Mouse (Mus musculus): ENCODE results near the gene Adamts2.

Gene Adamts2

GRCm38 (mm10) chr11:50622238-50622726, 20.4 kb downstream of the Adamts2 start:
- ATAC-seq (ENCODE audit: low TSS enrichment) = no peak

- ATAC-seq (ENCODE audit: low TSS enrichment) = no peak
Measured at GRCm38 (mm10) chr11:50623806-50624205, 21.9 kb downstream of the Adamts2 start.

DNA sequence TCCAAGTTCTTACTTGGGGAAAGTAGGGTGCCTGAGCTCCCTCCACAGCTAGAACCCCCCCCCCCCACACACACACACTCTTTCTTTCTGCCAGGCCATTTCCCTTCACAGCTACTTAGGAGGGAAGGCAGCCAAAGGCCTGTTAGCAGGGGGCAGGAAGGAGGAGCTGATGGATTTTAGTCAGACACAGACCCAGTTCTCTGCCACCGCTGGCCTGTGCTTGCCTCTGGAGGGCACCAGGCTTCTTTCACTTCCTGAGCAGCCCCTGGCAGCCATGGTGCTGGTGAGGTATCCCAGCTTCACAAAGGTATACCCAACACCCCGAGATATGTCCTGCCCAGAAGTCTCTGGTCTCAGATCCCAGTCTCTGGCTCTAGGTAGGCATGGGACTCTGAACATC, 22.4 kb downstream of the Adamts2 start:
- peak; percentile 47; the same call in 1 of the 2 replicates for ATAC-seq (ENCODE audit: low TSS enrichment)

- 0 out of 2 replicates have a peak, but pooled peaks have one; percentile 13 for ATAC-seq (ENCODE audit: low TSS enrichment)
Measured at GRCm38 (mm10) chr11:50624720-50625119, 22.8 kb downstream of the Adamts2 start.

DNA sequence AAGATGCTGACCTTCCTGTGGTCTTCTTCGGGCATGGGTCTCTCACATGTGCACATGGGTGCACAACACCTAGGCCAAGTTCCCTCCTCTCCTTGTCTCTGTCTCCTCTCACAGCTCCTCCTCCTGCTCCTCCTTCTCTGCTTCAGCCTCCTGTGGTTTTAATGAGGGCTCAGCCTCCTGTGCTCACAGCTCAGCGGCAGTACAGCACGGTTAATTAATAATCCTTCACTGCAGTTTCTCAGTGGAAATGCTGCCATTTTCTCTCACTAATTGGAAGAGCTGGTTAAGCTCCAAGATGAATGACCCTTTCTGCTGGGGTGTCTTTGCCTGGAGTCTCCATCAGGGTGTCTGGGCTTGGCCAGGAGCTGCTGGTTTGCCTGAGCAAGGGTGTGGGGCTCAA, 27.0 kb downstream of the Adamts2 start:
- ATAC-seq (ENCODE audit: low TSS enrichment) = no peak

- ATAC-seq (ENCODE audit: low TSS enrichment) = no peak
Measured at GRCm38 (mm10) chr11:50630462-50630861, 28.6 kb downstream of the Adamts2 start.

- ATAC-seq (ENCODE audit: low TSS enrichment) = peak; percentile 82
Measured at GRCm38 (mm10) chr11:50632270-50632669, 30.4 kb downstream of the Adamts2 start.

GRCm38 (mm10) chr11:50635051-50635590, 33.2 kb downstream of the Adamts2 start:
- ATAC-seq (ENCODE audit: low TSS enrichment) = no peak

DNA sequence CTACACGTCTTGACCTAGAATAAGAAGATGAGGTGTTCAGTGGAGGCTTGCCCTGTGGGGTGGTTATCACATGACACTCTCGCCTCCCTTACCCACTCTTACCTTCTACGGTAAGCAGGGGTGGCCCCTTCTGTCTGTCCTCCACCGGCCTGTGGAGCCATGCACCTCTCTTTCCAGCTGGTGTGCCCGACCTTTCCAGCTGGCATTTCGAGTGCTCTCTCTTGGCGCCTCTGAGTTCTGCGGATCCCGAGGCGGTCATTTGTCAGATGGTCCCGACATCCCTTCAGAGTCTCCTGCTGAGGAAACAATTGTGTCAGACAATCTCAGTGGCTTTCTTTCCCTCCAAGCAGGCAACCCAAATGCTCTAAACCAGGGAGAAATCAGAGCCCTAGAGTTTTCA, 35.1 kb downstream of the Adamts2 start:
- ATAC-seq (ENCODE audit: low TSS enrichment) = no peak

DNA sequence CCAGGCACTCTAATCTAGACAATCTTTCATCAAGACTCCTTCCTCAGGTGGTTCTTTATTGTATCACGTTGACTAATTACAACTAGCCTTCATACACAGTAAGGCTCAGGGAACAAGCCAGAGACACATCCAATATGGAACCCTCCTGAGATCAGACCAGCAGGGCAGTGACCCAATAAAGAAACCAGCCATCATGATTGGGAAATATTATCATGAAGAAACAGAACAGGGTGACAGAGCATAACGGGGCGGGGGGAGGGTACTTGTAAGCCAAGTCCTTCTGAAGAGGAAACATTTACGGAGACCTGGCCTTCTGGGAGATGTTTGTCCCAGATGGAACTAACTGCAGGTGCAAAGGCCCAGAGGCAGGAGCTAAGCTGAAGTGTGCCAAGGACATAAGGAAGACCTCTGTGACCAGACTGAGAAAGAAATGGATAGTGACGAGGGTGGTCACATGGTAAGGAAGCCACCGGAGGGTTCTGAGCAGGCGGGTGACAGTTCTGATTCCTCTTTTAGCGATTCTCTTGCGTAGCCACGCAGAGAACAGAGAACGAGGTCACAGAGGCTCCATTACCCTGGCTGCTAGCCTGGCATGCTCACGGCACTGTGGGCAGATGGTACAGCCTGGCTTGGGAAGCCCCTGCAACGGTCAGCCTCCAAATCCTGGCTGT, 36.4 kb downstream of the Adamts2 start:
- ATAC-seq (ENCODE audit: low TSS enrichment) = no peak

DNA sequence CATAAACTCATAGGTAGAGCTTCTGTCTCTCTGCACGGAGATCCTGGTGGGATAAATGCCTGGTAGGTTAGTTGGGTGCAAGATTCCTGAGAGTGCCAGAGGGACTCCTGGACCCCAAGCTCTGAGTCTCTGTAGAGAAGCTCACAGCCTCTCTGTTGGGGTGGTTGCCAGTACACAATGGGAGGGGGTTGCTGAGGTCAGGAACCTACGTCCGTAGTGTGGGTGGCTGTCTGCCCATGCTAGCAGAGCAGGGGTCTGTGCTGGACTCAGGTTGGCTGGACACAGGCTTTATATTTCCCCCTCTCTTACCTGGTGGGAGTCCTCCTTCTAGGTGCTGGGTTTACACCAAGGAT, 37.0 kb downstream of the Adamts2 start:
- no peak for ATAC-seq (ENCODE audit: low TSS enrichment)

GRCm38 (mm10) chr11:50642583-50642982, 40.7 kb downstream of the Adamts2 start:
- no peak for ATAC-seq (ENCODE audit: low TSS enrichment)

GRCm38 (mm10) chr11:50646148-50646547, 44.3 kb downstream of the Adamts2 start:
- ATAC-seq (ENCODE audit: low TSS enrichment) = no peak

- ATAC-seq (ENCODE audit: low TSS enrichment) = no peak
Measured at GRCm38 (mm10) chr11:50648143-50648807, 46.4 kb downstream of the Adamts2 start.

GRCm38 (mm10) chr11:50650037-50650436, 48.2 kb downstream of the Adamts2 start:
- ATAC-seq (ENCODE audit: low TSS enrichment) = no peak

DNA sequence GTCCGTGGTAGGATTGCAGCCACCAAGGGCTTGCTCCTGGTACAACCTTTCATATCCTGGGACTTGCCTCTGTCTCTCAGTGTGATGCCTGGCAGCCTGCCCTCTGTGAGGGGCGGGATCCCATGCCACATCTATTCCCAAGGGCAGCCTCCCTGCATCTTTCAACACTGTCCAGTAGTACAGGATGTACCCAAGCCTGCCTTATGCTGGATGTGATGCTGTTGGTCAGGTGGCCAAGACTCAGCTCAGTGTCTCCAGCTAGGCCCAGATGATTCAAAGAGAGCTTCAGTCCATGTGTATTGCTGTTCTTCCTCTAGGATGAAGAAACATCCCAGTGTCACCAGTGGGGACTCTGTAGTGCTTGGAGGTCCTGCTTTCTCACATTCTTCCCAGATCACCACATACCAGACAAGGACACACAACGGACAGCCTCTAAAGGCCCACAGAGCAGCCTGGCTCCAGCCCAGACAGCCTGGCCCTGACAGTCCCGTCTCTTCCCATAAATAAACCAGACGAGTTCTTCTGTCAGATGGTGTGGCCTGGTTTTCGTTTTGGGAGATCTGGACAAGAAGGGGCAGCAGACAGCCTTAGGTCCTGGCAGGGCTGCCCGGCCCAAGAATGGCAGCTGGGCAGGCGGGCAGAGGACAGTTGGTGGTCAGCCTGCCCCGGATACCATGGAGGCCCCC, 52.0 kb downstream of the Adamts2 start:
- ATAC-seq (ENCODE audit: low TSS enrichment) = no peak

- ATAC-seq (ENCODE audit: low TSS enrichment) = no peak
Measured at GRCm38 (mm10) chr11:50658826-50659225, 56.9 kb downstream of the Adamts2 start.

DNA sequence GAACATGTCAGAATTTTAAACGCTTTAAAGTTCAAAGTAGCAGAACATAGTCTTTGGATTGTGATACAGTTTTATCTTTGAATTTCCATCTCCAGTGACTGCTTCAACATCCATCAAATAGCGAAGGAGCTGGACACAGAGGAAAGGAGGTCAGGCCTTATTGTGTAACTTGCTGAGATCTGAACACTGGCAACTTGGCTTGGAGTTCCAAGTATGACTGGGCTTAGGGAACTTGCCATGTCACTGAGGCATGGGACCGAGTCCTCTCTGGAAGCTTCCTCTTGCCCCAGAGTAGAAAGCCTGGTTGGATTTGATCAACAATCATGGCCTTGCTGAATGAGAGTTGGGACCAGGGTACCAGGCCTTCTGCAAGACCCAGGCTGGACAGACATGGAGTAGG, 60.3 kb downstream of the Adamts2 start:
- ATAC-seq (ENCODE audit: low TSS enrichment) = no peak

- ATAC-seq (ENCODE audit: low TSS enrichment) = no peak
Measured at GRCm38 (mm10) chr11:50664826-50665225, 62.9 kb downstream of the Adamts2 start.

DNA sequence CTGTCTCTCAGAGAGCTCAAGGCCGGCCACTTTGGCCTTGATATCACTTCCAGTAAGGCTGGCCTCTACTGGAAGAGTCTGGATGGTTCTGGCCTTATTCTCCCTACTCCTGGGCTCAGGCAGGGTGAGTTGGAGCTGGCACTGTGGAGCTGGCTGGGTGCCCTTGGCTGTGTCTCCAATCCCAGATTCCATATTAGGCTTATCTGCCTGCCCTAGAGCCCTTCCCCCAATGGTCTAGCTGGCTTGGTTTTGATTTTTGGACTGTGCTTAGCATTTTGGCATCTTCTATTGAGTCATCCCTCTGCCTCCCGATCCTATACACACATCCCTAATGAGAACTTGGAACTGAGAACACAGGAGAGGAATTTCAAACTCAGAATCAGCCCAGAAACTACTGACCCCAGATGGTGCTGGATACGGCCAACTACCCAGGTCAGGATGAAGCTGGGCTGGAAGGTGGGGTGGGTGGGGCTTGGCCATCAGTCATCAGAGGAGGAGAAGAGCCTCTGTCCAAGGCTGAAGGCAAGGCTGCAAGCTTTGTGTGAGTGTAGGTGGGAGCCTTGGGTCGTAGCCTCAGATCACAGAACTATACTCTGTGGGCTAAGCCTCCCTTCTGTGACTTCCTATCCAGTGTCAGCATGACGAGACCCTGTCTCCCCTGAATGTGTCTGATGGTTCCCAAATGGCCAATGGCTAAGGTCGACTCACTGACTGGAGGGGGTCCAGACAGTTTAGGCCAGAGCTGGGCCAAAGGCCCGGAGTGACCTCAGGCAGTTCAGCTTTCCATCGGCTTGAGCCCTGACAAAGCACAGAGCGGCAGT, 67.9 kb downstream of the Adamts2 start:
- ATAC-seq (ENCODE audit: low TSS enrichment) = no peak

- ATAC-seq (ENCODE audit: low TSS enrichment) = no peak
Measured at GRCm38 (mm10) chr11:50670363-50670725, 68.5 kb downstream of the Adamts2 start.

DNA sequence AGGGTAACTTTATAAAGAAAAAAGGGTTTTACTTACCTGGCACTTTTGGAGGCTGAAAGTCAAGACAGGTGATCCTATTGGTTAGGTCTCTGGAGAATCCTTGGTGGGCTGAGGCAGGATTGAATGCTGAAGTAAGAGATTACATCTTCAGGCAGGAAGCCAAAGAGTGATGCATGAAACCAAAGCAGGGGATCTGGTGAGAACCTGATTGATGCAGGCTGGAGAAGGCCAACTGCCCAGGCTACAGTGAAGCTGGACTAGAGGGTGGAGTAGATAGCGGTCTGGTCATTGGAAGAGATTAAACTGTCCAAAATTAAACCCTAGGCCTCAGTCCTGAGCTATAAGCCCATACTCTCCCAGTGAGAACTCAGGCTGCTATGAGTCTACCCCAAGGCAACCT, 69.0 kb downstream of the Adamts2 start:
- no peak for ATAC-seq (ENCODE audit: low TSS enrichment)

All from frontal cortex, adult (tissue).